Mouse (Mus musculus): ENCODE results near the gene 1700069L16Rik.

The 1700069L16Rik gene

DNA sequence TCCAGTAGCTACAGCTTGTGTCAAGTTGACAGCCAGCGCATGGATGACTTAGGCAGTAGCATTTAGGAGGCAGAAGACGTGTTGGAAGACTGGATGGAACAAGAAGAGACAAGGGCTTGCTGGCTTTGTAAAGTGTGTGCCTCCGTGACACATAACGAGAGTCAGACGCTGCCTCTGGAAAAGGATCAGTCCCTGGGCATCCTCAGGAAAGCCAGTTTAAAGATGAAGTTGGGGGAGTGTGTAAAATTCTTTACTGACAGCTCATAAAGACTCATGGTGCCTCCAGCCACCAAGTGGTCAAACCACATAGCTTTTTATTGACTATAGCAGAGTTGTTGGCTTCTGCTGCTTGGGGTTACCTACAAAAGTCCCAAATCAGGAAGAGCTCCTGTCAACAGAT, 39.1 kb downstream of the 1700069L16Rik start:
- no peak for DNase-seq

- DNase-seq: no peak
These were observed 41.3 kb downstream of the 1700069L16Rik start for GRCm38 (mm10) chr5:113683246-113683645.

GRCm38 (mm10) chr5:113682472-113682871, 42.1 kb downstream of the 1700069L16Rik start:
- DNase-seq: no peak

GRCm38 (mm10) chr5:113681219-113681618, 43.4 kb downstream of the 1700069L16Rik start:
- DNase-seq: no peak

DNA sequence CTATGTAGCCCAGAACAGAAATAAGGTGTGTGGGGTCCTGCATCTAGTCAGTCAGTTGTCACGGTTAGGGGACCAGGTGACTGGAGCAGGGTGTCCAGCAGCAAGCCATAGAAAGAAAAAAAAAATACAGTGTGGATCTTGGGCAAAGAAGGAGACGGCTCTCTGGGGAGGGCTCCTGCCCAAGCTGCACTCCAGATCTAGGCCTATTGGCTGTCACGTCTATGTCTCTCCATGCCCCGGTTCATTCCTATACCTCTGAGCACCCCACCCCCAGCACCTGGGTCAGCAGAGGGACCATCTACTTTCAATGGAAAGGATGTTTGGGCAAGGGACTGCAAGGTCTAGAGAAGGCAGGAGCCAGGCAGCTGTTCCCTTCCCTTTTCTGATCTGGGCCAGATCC, 45.1 kb downstream of the 1700069L16Rik start:
- no peak for DNase-seq

- DNase-seq: no peak
These were observed 45.7 kb downstream of the 1700069L16Rik start for GRCm38 (mm10) chr5:113678743-113679452.

GRCm38 (mm10) chr5:113677541-113677940, 47.0 kb downstream of the 1700069L16Rik start:
- no peak for DNase-seq

GRCm38 (mm10) chr5:113674851-113675250, 49.7 kb downstream of the 1700069L16Rik start:
- no peak for DNase-seq

- no peak for DNase-seq
These were observed 52.1 kb downstream of the 1700069L16Rik start for GRCm38 (mm10) chr5:113672456-113672855.

- no peak for DNase-seq
These were observed 54.0 kb downstream of the 1700069L16Rik start for GRCm38 (mm10) chr5:113670597-113670996.

- DNase-seq: no peak
These were observed 54.5 kb downstream of the 1700069L16Rik start for GRCm38 (mm10) chr5:113670110-113670509.

- DNase-seq: no peak
These were observed 59.9 kb downstream of the 1700069L16Rik start for GRCm38 (mm10) chr5:113664629-113665195.

GRCm38 (mm10) chr5:113664127-113664526, 60.4 kb downstream of the 1700069L16Rik start:
- DNase-seq: no peak

- no peak for DNase-seq
These were observed 63.7 kb downstream of the 1700069L16Rik start for GRCm38 (mm10) chr5:113660872-113661271.

DNA sequence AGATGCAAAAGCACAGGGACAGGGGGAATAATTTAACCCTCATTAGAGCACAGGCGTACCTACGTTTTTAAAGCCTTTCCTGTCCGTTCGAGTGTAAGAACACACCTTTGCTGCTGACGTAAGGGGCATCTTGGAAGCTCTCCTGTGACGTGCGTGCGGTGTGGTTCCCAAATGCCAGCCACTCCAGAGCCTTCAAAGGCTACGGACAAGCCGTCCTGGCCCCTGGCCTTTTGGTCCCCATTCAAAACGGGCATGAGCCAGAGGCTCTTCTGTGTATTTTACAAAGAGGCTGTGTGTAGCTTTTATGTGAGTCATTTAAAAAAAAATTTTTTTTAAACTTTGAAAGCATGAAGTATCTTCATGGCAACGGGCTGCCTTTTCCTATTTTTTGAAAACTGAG, 69.8 kb downstream of the 1700069L16Rik start:
- no peak for DNase-seq

DNA sequence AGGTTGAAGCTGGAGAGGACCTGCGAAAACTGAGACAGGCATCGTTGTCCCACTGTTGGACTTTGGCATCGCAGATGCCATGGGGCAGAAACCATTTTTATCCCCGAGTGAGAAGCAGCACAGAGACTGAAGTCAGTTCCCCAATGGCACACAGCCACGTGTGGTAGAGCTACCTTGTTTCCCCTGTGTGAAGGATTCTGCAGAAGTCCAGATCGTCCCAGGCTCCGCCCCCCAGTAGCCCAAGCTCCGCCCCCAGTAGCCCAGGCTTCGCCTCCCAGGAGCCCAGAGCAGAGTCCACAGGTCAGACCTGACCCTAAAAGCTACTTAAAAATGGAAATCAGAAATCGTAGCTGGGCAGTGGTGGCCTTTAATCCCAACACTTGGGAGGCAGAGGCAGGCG, 70.4 kb downstream of the 1700069L16Rik start:
- DNase-seq: no peak

GRCm38 (mm10) chr5:113652215-113652614, 72.4 kb downstream of the 1700069L16Rik start:
- no peak for DNase-seq

GRCm38 (mm10) chr5:113650035-113650865, 74.3 kb downstream of the 1700069L16Rik start, which contains the start of gene Cmklr1:
TSS of gene Cmklr1 (minus strand) at chr5:113650426.
- DNase-seq: no peak

DNA sequence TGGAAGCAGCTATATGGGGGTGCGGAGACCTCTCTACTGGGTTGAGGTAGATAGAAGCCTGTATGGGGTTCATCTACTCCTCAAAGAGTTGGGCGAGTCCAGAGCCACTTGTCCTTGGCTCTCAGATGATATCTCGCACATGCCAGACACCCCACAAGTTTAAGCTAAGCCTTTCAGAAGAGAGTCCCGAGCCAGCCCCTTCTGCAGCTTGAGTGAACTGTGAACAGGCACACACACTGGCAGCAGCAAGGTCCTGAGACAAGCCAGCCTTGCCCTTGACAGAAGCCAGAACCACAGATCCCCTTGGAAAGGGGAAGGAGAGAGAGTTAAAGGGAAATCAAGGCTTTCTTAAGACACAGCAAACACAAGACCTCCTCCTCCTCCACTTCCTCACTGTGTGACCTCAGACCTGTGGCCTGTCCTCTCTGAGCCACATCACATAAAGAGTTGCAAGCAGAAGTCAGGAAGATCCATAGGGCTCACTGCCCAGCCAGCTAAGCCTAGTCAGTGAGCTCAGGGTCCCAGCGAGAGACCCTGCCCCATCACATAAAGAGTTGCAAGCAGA, 75.8 kb downstream of the 1700069L16Rik start:
- DNase-seq: no peak

GRCm38 (mm10) chr5:113647141-113647540, 77.4 kb downstream of the 1700069L16Rik start:
- DNase-seq: no peak

GRCm38 (mm10) chr5:113644520-113644919, 80.1 kb downstream of the 1700069L16Rik start:
- DNase-seq: no peak

DNA sequence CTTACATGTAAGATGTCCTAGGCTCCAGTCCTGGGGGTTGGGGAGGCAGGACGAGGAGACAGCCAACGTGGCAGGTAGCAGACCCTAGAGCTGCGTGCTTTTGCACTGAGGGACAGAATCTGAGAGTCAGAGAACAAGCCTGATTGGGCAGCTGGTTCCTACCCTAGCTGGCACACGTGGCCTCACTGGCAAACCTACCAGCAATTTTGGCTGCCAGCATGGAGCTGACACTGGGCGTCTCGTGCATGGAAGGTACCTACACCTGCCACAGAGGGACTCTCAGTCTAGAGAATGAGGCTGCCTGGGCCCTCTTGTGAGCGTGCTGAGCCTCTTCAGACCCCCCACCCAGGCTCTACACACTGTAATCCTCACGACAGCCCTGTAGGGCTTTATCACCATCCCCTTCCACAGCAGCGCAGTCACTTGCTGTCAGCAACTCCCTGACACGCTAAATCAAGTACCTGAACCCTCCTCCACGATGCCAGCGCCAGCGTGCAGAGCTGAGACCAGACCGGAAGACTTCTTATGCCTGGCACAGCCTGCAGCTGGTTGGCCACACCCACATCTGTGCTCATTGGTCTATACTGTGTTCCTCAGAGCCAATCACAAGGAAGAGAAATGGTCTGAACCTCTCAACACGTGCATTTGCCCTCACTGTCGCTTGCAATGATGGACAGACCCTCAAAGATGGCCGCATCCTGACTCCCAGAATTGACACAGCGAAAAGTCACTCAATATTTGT, 81.3 kb downstream of the 1700069L16Rik start:
- no peak for DNase-seq

Data from spleen, adult 18-20 months (tissue).